Mouse (Mus musculus): ENCODE measurements around the gene Brca1. TPM values are rescaled to one million over a fixed set of nuclear protein-coding genes. Genes with fewer than 3 reads are reported as not detected.

Brca1 gene
- total RNA-seq (2018; cell fraction: chromatin; rRNA removed): 10 to 100 TPM in 13 of 26 experiments, 1 to 10 TPM in 13; 2.2 to 23.3 (median 9.8) TPM
- 1 to 10 TPM; 1.1 to 2.6 (median 1.8) TPM for total RNA-seq (2018; cell fraction: cytosol; rRNA removed)
- 10 to 100 TPM in 1 of 26 experiments, 1 to 10 TPM in 25; 1.4 to 25.2 (median 3.6) TPM for total RNA-seq (2018; cell fraction: nucleus; rRNA removed)
- 0.61 to 7.7 TPM (median 2.1 TPM) in 3 replicates for polyA plus RNA-seq (2018)

GRCm38 (mm10) chr11:101551751-101552475 lies at the start of gene Brca1, which contains the start of gene Nbr1:
Gene Brca1 (minus strand): TSS chr11:101551955.
Gene Nbr1 (plus strand): TSS chr11:101552149.
- Histone ChIP-seq H3K36me3 (ENCODE audit: inconsistent target) (peaks cover 15% of the 10 kb centered on the region), H3K27ac (peak within 1 kb of the TSS; percentile 96), H3K79me2 (ENCODE audit: inconsistent target) (peaks cover 84% of the 10 kb centered on the region), H3K4me3 (ENCODE audit: inconsistent target) (peak within 1 kb of the TSS; percentile 93)
- under 1% methylated on average over 37 of the region's 43 CpGs for WGBS (ENCODE audit: missing documents)

- WGBS (ENCODE audit: missing documents): 83% methylated on average over 6 of the region's 6 CpGs
- Histone ChIP-seq H3K36me3 (ENCODE audit: inconsistent target) (no peaks in the 10 kb centered on the region), H3K4me3 (ENCODE audit: inconsistent target) (no peak within 1 kb of the TSS), H3K79me2 (ENCODE audit: inconsistent target) (no peaks in the 10 kb centered on the region), H3K27ac (no peak within 1 kb of the TSS)
These were observed 47.4 kb upstream of the Brca1 start, which contains the start of gene Gm11634 for GRCm38 (mm10) chr11:101599156-101599555. Gene Gm11634 (minus strand): TSS chr11:101599256.

- 81% methylated on average over 12 of the region's 12 CpGs for WGBS (ENCODE audit: missing documents)
- no peak overlapping the region for H3K4me3 ChIP-seq (ENCODE audit: inconsistent target)
- peaks cover 32% of the 10 kb centered on the region for H3K79me2 ChIP-seq (ENCODE audit: inconsistent target)
- peaks cover 39% of the 10 kb centered on the region for H3K36me3 ChIP-seq (ENCODE audit: inconsistent target)
- peak overlapping the region; percentile 97; the same call in 1 of the 2 replicates for H3K27ac ChIP-seq
These were observed 38.4 kb upstream of the Brca1 start for GRCm38 (mm10) chr11:101589989-101590624.

- peak overlapping the region; percentile 97 for H3K27ac ChIP-seq
These were observed 37.7 kb upstream of the Brca1 start for GRCm38 (mm10) chr11:101589444-101589843.

GRCm38 (mm10) chr11:101588868-101589267 lies 37.1 kb upstream of the Brca1 start:
- peak overlapping the region; percentile 97 for H3K27ac ChIP-seq
- 97% methylated on average over 7 of the region's 7 CpGs for WGBS (ENCODE audit: missing documents)

More at GRCm38 (mm10) chr11:101589444-101589843, 37.7 kb upstream of the Brca1 start:
- Histone ChIP-seq H3K4me3 (ENCODE audit: inconsistent target) (no peak overlapping the region), H3K36me3 (ENCODE audit: inconsistent target) (peaks cover 39% of the 10 kb centered on the region), H3K79me2 (ENCODE audit: inconsistent target) (peaks cover 39% of the 10 kb centered on the region)
- WGBS (ENCODE audit: missing documents): 27% methylated on average over 5 of the region's 5 CpGs

GRCm38 (mm10) chr11:101587676-101588075 lies 35.9 kb upstream of the Brca1 start:
- 35% methylated on average over 10 of the region's 10 CpGs for WGBS (ENCODE audit: missing documents)
- Histone ChIP-seq H3K36me3 (ENCODE audit: inconsistent target) (peaks cover 39% of the 10 kb centered on the region), H3K79me2 (ENCODE audit: inconsistent target) (peaks cover 53% of the 10 kb centered on the region), H3K4me3 (ENCODE audit: inconsistent target) (no peak overlapping the region), H3K27ac (peak overlapping the region; percentile 97)

More at GRCm38 (mm10) chr11:101588868-101589267, 37.1 kb upstream of the Brca1 start:
- Histone ChIP-seq H3K79me2 (ENCODE audit: inconsistent target) (peaks cover 45% of the 10 kb centered on the region), H3K36me3 (ENCODE audit: inconsistent target) (peaks cover 39% of the 10 kb centered on the region), H3K4me3 (ENCODE audit: inconsistent target) (no peak overlapping the region)

- Histone ChIP-seq H3K4me3 (ENCODE audit: inconsistent target) (no peak overlapping the region), H3K79me2 (ENCODE audit: inconsistent target) (peaks cover 58% of the 10 kb centered on the region), H3K27ac (peak overlapping the region; percentile 97), H3K36me3 (ENCODE audit: inconsistent target) (peaks cover 28% of the 10 kb centered on the region)
- WGBS (ENCODE audit: missing documents): 91% methylated on average over 4 of the region's 4 CpGs
These were observed 34.0 kb upstream of the Brca1 start for GRCm38 (mm10) chr11:101585805-101586204.

GRCm38 (mm10) chr11:101585031-101585430 lies 33.3 kb upstream of the Brca1 start:
- Histone ChIP-seq H3K79me2 (ENCODE audit: inconsistent target) (peaks cover 58% of the 10 kb centered on the region), H3K36me3 (ENCODE audit: inconsistent target) (peaks cover 20% of the 10 kb centered on the region), H3K27ac (peak overlapping the region; percentile 100), H3K4me3 (ENCODE audit: inconsistent target) (peak overlapping the region; percentile 74; the same call in 1 of the 2 replicates)
- WGBS (ENCODE audit: missing documents): 100% methylated on average over 1 of the region's 1 CpGs

- Histone ChIP-seq H3K79me2 (ENCODE audit: inconsistent target) (peaks cover 49% of the 10 kb centered on the region), H3K27ac (peak overlapping the region; percentile 100), H3K4me3 (ENCODE audit: inconsistent target) (peak overlapping the region; percentile 74), H3K36me3 (ENCODE audit: inconsistent target) (peaks cover 8% of the 10 kb centered on the region; the same call in 1 of the 2 replicates)
- 56% methylated on average over 2 of the region's 2 CpGs for WGBS (ENCODE audit: missing documents)
These were observed 31.4 kb upstream of the Brca1 start for GRCm38 (mm10) chr11:101583205-101583604.

GRCm38 (mm10) chr11:101582054-101583035 lies 30.6 kb upstream of the Brca1 start, which contains the start of gene Tmem106a:
Gene Tmem106a (plus strand): TSS chr11:101582242.
- peaks cover 15% of the 10 kb centered on the region for H3K36me3 ChIP-seq (ENCODE audit: inconsistent target)
- H3K79me2 ChIP-seq (ENCODE audit: inconsistent target): peaks cover 46% of the 10 kb centered on the region
- peak within 1 kb of the TSS; percentile 74 for H3K4me3 ChIP-seq (ENCODE audit: inconsistent target)
- peak within 1 kb of the TSS; percentile 100 for H3K27ac ChIP-seq
- 16% methylated on average over 27 of the region's 31 CpGs for WGBS (ENCODE audit: missing documents)

GRCm38 (mm10) chr11:101581081-101581764 lies 29.5 kb upstream of the Brca1 start:
- H3K36me3 ChIP-seq (ENCODE audit: inconsistent target): peaks cover 19% of the 10 kb centered on the region
- H3K4me3 ChIP-seq (ENCODE audit: inconsistent target): no peak overlapping the region
- 48% methylated on average over 5 of the region's 6 CpGs for WGBS (ENCODE audit: missing documents)
- peak overlapping the region; percentile 100 for H3K27ac ChIP-seq
- H3K79me2 ChIP-seq (ENCODE audit: inconsistent target): peaks cover 36% of the 10 kb centered on the region

- Histone ChIP-seq H3K27ac (no peak overlapping the region), H3K79me2 (ENCODE audit: inconsistent target) (no peaks in the 10 kb centered on the region), H3K36me3 (ENCODE audit: inconsistent target) (peaks cover 66% of the 10 kb centered on the region), H3K4me3 (ENCODE audit: inconsistent target) (no peak overlapping the region)
- 94% methylated on average over 6 of the region's 6 CpGs for WGBS (ENCODE audit: missing documents)
These were observed 24.4 kb upstream of the Brca1 start for GRCm38 (mm10) chr11:101576116-101576515.

- Histone ChIP-seq H3K4me3 (ENCODE audit: inconsistent target) (no peak overlapping the region), H3K36me3 (ENCODE audit: inconsistent target) (peaks cover 85% of the 10 kb centered on the region), H3K79me2 (ENCODE audit: inconsistent target) (no peaks in the 10 kb centered on the region), H3K27ac (no peak overlapping the region)
- 92% methylated on average over 3 of the region's 3 CpGs for WGBS (ENCODE audit: missing documents)
These were observed 16.7 kb upstream of the Brca1 start for GRCm38 (mm10) chr11:101568421-101568820.

Data from macrophage (primary cell).